Comparison of ENCODE assay signal across 1 mouse cellular context in genomic region chr11:115157933-115158719, GRCm38 (mm10).
TF ChIP-seq lines count a peak whose summit lies in the region.

No protein-coding gene starts in this region.

TF ChIP-seq in MEL, 35 proteins besides CTCF, POLR2A, EP300 and RAD21 (continued from another document):
- TF ChIP-seq ZNF384 (IDR thresholded peaks at IDR 0.05; ENCODE audit: low read depth, low read length) (peak; percentile 82), HCFC1 (IDR thresholded peaks at IDR 0.05; ENCODE audit: low read depth, low read length) (peak; percentile 51; the same call in 1 of the 2 replicates), MAX (IDR thresholded peaks at IDR 0.05; ENCODE audit: low read length) (peak; percentile 8; the same call in 1 of the 2 replicates), GATA1 (IDR thresholded peaks at IDR 0.05; ENCODE audit: low read depth, low read length) (peak; percentile 26; the same call in 1 of the 2 replicates), NELFE (IDR thresholded peaks at IDR 0.05; ENCODE audit: low read depth, low read length) (peak; percentile 34; the same call in 1 of the 2 replicates), ETS1 (IDR thresholded peaks at IDR 0.05; ENCODE audit: low read depth, low read length) (peak; percentile 73), POLR2AphosphoS2 (IDR thresholded peaks at IDR 0.05; ENCODE audit: low read length) (no peak), BHLHE40 (IDR thresholded peaks at IDR 0.05; ENCODE audit: borderline replicate concordance, low read depth, low read length) (0 out of 2 replicates have a peak, but pooled peaks have one; percentile 40)
